Mouse (Mus musculus): ENCODE data around the gene Iqcn. TPM values are rescaled to one million over a fixed set of nuclear protein-coding genes. Genes with fewer than 3 reads are reported as not detected.

Iqcn gene
- total RNA-seq, 2 experiments from 2014 or later: not detected

- intact Hi-C loops (cut with DNase I): no loop called here
- no peak for DNase-seq
- Histone ChIP-seq H3K27ac (no peak overlapping the region), H3K4me3 (no peak overlapping the region)
- no peak for TF ChIP-seq CTCF (IDR thresholded peaks at IDR 0.05)
Observed at GRCm38 (mm10) chr8:70747211-70747890, 44.1 kb downstream of the Iqcn start.

GRCm38 (mm10) chr8:70748246-70749096 lies 45.2 kb downstream of the Iqcn start:
- intact Hi-C loops (cut with DNase I): no loop called here
- TF ChIP-seq CTCF (IDR thresholded peaks at IDR 0.05): no peak
- H3K4me3 ChIP-seq: no peak overlapping the region
- no peak for DNase-seq
- no peak overlapping the region for H3K27ac ChIP-seq

GRCm38 (mm10) chr8:70749097-70749674 lies 45.9 kb downstream of the Iqcn start:
- no peak for TF ChIP-seq CTCF (IDR thresholded peaks at IDR 0.05)
- no peak for DNase-seq
- intact Hi-C loops (cut with DNase I): no loop called here

GRCm38 (mm10) chr8:70750128-70750680 lies 46.9 kb downstream of the Iqcn start:
- DNase-seq: peak; percentile 21
- Histone ChIP-seq H3K27ac (peak overlapping the region; percentile 96), H3K4me3 (no peak overlapping the region)
- no peak for TF ChIP-seq CTCF (IDR thresholded peaks at IDR 0.05)
- intact Hi-C loops (cut with DNase I): no loop called here

More at GRCm38 (mm10) chr8:70749097-70749674, 45.9 kb downstream of the Iqcn start:
- H3K4me3 ChIP-seq: no peak overlapping the region
- no peak overlapping the region for H3K27ac ChIP-seq

- peak; percentile 79 for TF ChIP-seq CTCF (IDR thresholded peaks at IDR 0.05)
- H3K27ac ChIP-seq: peak overlapping the region; percentile 96
- DNase-seq: peak; percentile 79
- intact Hi-C loops (cut with DNase I): loop anchor here (2.0 kb wide), 1 partner anchor 31 kb away; no protein-coding TSS in a partner anchor
- H3K4me3 ChIP-seq: peak overlapping the region; percentile 92
Observed at GRCm38 (mm10) chr8:70752000-70752764, 48.9 kb downstream of the Iqcn start.

GRCm38 (mm10) chr8:70753151-70753550 lies 49.9 kb downstream of the Iqcn start:
- peak overlapping the region; percentile 92 for H3K4me3 ChIP-seq
- no peak for TF ChIP-seq CTCF (IDR thresholded peaks at IDR 0.05)
- peak; percentile 98 for DNase-seq
- H3K27ac ChIP-seq: peak overlapping the region; percentile 96
- intact Hi-C loops (cut with DNase I): loop anchor here (2.0 kb wide), 1 partner anchor 32 kb away; no protein-coding TSS in a partner anchor

GRCm38 (mm10) chr8:70754043-70754870 lies 51.0 kb downstream of the Iqcn start, which contains the start of gene Rab3a:
Gene Rab3a, plus strand, starts transcription at chr8:70754679.
- H3K27ac ChIP-seq: peak within 1 kb of the TSS; percentile 96
- H3K4me3 ChIP-seq: peak within 1 kb of the TSS; percentile 92
- DNase-seq: peak; percentile 98
- TF ChIP-seq CTCF (IDR thresholded peaks at IDR 0.05): no peak
- intact Hi-C loops (cut with DNase I): no loop called here

- Histone ChIP-seq H3K4me3 (peak overlapping the region; percentile 92), H3K27ac (peak overlapping the region; percentile 96)
- peak; percentile 74 for DNase-seq
- intact Hi-C loops (cut with DNase I): no loop called here
- TF ChIP-seq CTCF (IDR thresholded peaks at IDR 0.05): no peak
Observed at GRCm38 (mm10) chr8:70754871-70755660, 51.8 kb downstream of the Iqcn start.

- H3K27ac ChIP-seq: peak overlapping the region; percentile 96
- TF ChIP-seq CTCF (IDR thresholded peaks at IDR 0.05): no peak
- H3K4me3 ChIP-seq: peak overlapping the region; percentile 92
- intact Hi-C loops (cut with DNase I): no loop called here
- peak; percentile 32 for DNase-seq
Observed at GRCm38 (mm10) chr8:70755661-70756475, 52.6 kb downstream of the Iqcn start.
